Mouse (Mus musculus): ENCODE measurements around the gene B130006D01Rik.

- TF ChIP-seq POLR2A (IDR thresholded peaks at IDR 0.05; ENCODE audit: insufficient read depth, low read depth, low read length) (no peak), CTCF (IDR thresholded peaks at IDR 0.05; ENCODE audit: insufficient read depth, low read depth, low read length) (no peak)
Observed at GRCm38 (mm10) chr11:95744521-95744920, 21.1 kb downstream of the B130006D01Rik start.

All from olfactory bulb, adult 2 months (tissue).